Mouse (Mus musculus) adrenal gland, adult 2 months (tissue): ENCODE measurements around the gene BC051019. TPM values are rescaled to one million over a fixed set of nuclear protein-coding genes. Genes with fewer than 3 reads are reported as not detected.

Source experiments
- DNase-seq: peaks from one replicate; pipeline ENCODE4 v3.0.0; 2021
- long read RNA-seq: library from polyadenylated mRNA; stranded (forward); transcript quantifications from one replicate; pipeline ENCODE4 v2.0.0, GENCODE M21; 2021
- polyA plus RNA-seq: library from polyadenylated mRNA; depleted of rRNA; stranded (reverse); fragments of >200 nt; gene quantifications from 2 replicates; pipeline ENCODE4 v1.2.3, GENCODE M21; 2012; rRNA removed
- total RNA-seq, 2 experiments: library from RNA; stranded (reverse); gene quantifications; 2 replicates each; pipeline ENCODE4 v1.2.3; 2021

The BC051019 gene
- total RNA-seq (not detected), polyA plus RNA-seq (not detected in 2 replicates)
- long read RNA-seq: 0 reads

DNA sequence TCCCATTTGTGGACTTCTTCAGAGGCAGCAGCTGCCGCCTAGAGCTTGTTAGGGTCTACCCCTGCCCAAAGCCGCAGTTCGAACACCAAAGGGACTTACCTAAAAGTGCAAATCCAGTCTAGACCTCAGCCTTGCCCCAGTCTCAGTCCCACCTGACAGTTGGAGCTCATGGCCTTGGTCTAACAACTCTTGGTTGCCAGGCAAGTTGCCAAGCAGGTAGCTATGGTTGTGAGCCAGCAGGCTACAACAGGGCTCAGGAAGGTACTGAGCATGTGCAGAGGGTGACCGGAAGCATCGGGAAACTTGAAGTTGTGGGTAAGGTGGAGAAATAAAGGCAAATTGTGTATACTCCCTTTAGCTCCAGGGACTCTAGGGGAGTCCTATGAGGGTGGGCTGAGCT is at the start of gene BC051019:
BC051019 (minus strand) TSS at position 154 of the 400 bp plus-strand sequence.
- no peak for DNase-seq

DNA sequence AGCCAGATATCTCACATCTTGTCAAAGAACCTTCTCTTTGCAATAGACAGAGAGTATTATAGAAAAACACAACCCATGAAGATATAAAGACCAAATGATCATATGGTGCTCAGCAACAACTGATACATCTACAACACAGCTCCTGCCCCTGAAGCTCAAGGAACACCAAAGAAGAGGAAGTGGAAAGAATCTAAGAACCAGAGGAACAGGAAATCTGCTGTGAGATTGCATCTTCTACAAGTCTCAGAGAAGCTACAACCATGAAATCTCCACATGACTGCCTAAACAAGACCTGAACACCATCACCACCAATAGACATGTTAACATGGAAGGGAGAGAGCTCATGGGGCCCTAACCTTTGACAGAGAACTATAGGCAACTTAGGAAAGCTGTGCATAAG is 48.6 kb upstream of the BC051019 start:
- DNase-seq: no peak

DNA sequence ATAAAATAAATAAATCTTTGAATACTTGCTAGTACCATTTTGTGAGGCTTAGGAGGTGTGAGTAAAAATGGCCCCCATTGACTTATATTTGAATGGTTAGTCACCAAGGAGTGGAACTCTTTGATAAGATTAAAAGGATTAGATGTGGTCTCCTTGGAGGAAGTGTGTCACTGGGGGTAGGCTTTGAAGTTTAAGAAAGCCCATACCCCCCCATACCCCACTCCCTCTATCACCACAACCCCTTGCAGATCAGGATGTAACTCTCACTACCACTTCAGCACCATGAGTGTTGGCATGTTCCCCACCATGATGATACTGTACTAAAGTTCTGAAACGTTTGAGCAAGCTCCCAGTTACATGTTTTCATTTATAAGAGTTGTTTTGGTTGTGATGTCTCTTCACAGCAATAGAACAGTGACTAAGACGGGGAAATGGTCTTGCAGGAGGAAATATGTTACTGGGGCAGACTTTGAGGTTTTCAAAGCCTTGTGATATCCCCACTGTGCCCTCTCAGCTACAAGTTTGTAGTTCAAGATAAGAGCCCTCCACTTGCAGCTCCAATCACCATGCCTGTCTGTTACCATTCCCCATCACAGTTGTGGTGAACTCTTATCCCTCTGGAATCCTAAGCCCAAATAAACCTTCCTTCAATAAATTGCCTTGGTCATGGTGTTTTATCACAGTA is 45.2 kb upstream of the BC051019 start:
- DNase-seq: no peak

DNA sequence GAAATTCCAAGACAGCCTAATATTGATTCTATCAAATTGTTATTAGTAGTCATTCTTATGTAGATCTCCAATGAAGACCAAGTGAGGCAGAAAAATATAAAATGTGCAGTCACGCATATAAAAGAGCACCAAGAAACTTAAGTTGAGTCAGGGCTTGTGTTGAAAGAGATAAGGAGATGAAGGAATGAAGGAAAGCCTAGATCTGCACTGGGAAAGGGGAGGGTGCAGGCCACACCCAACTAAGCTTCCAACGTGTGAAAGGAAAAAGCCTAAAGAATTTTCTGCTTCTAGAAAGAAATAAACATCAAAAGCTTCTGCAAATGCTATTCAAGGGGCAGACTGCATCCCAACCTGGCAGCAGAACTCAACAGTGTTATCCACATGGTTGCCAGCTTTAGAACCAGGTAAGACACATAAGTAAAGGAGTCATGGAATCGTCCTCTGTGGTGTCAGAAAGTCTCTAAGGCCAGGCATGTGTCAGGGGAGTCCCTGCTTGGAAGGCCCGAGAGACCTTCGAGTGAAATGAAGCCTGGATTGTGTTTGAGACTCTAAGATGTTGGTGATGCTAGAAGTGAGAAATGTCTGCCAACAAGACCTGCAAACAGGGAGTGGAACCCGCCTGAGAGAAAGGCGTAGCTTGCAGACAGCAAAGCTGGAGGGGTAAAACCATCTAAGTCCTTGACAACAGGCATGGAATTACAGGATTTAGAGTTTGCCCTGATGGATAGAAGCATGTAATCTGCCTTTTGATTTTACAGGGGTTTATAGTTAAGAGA is 44.1 kb upstream of the BC051019 start:
- no peak for DNase-seq

DNA sequence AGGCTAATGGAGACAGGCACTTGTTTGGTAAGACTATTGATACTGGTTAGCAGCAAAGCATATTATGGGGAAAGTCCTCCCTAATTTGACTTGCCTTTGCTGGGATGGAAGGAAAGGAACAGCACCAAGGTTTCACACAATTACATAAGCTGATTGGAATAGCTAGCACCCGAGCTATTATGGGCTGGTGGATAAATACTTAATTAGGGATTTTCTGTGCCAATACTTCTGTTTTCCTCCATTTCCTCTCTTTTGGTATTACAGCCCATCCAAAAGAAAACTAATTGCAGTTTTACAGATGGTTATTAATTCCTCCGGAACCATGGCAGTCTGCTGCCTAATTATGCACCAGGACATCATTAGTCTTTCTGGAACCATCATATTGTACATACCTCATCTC is 40.4 kb upstream of the BC051019 start:
- no peak for DNase-seq

DNA sequence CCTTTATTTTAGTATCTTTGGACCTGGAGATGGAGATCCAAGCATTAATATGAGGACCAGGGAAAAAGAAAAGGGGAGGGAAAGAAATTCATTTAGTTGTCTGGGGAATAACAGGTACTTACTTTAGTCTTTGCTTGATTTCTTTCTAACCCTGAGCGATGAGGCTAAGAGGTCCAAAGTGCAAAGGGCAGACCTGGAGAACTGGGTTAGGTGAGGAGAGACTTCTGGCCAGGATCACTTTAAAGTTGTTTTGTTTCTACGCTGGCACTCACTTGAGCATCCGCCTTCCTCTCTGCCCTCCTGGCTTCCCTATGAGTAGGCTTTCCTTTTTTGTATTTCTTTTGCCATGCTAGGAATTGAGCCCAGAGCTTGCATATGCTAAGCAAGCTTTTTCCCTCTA is 32.6 kb upstream of the BC051019 start:
- no peak for DNase-seq

DNA sequence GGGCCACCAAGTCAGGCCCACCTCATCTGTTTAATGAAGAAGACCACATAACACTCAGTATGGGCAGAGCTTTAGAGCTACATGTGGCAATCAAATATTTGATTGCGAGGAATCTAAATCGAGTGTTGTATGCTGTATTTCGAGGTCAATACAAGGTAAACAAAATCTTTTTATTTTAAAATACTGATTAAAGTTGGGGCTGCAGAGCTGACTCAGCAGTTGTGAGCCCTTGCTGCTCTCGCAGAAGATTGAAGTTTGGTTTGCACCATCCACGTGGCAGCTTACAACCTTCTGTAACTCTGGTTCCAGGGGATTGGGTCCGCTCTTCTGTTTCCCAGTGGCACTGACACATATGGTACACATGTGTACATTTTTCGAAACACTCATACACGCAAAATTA is 30.4 kb upstream of the BC051019 start:
- DNase-seq: no peak

DNA sequence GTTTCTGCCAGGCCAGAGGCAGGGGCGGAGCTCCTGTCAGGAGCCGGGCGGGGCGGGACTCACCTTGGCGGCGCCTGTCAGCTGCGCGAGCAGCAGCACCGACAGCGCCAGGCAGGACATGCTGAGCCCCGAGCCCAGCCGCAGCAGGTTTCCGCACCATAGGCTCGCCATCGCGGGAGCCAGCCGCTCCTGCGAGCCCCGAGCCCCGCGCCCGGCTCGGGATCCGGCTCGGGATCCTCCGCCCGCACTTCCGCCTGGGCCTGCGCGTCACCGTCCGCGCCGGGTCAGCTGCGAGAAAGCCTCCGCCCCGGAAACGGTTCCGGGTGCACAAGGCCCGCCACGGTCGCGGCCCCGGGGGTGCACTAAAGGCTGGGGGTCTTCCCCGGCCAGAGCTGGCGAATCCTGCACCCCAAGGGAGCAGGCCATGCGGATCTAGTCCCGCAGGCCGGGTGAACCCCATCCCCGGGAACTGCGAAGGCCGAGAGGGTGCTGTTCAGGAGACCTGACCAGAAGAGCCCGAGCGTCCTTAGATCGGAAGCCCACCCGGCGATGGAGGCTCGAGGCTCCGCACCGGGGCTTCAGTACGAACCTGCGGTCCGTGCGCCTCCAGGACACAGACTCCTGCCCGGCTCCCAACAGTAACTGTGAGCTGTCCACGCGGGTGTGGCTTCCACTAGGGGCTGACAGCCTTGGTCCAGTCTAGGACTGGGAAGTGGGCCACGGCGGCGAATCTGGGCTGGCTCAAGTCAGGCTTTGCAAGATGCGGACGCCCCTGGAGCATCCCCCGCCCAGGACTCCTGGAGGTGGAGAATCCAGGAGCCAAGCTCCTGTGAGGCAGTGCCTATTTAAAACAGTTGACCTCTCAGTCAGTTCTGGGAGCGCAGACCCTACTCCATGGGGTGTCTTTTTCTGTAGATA is 28.6 kb upstream of the BC051019 start, which contains the start of gene Tmem9b:
Tmem9b (minus strand) TSS at position 868 of the 918 bp plus-strand sequence.
- peak; percentile 92 for DNase-seq

DNA sequence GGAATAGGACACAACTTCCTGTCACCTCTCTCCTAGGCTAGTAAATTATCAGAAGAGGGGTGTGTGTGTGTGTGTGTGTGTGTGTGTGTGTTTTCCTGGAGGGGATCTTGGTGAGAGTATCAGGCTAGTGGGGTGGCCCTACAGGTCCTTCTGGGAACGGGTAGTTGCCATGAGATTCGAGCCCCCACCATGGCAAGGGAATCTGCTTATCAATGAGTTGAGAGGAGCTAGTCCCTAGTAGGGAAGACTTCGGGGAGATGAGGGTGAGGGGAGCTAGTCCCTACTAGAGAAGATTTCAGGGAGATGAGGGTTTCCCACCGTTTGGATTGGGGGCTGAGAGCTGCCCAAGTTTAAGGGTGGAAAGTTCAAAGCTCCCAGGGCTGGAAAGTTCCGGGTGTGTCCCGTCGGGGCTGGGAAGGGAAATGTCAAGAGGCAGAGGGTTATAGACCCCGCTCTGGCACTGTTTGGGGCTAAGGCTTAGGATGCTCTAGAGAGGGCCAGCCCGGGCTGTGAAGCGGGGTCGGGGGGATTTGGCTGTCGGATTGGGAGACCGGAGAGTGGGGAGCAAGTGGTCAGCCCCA is 27.9 kb upstream of the BC051019 start:
- DNase-seq: no peak

DNA sequence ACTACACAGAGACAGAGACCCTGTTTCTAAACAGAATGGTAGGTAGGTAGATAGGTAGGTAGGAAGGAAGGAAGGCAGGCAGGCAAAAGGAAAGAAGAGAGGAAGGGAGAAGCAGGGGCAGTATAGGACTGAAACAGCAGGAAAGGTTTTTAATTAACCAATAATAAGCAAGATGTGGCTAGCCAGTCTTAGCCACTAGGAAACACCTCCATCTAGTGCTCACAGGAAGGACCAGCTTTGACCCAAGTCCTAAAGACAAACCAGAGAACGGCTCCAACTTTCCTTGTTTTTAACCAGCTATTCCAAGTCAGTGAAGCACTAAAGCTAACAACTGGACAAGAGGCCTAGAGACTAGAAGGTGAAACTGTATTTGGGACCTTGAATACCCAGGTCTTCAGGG is 24.1 kb upstream of the BC051019 start:
- DNase-seq: no peak

DNA sequence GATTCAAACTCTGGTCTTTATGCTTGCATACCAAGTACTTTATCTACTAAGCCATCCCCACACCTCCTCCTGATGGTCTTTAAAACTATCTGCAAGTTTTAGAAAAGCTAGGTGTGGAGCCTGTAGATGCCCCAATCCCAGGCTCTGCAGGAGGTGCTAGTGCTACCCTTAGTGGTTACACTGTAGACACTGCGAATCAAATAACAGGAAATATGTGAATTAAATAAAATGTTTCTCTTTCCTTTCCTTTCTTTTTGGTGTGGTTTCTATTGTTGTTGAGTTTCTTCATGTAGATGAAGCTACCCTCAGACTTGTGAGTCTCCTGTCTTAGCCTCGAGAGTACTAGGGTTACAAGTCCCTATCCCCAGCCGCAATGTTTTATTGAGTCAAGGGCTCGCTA is 18.1 kb upstream of the BC051019 start:
- DNase-seq: no peak

DNA sequence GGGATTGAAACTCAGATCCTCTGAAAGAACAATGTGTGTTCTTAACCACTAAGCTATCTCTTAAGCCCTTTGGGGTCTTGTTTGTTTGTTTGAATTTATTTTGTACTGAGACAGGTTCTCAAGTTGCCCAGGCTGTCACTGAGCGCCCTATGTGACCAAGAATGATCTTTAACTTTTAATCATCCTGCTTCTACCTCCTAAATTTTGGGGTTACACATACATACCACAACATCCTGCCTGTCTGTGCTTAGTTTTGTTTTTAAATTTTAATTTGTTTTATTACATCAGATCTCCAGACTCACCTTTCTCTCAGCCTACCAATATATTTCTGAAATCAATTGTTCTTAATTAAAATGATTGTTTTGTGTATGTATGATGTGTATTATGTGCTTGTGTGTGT is 17.4 kb upstream of the BC051019 start:
- no peak for DNase-seq

DNA sequence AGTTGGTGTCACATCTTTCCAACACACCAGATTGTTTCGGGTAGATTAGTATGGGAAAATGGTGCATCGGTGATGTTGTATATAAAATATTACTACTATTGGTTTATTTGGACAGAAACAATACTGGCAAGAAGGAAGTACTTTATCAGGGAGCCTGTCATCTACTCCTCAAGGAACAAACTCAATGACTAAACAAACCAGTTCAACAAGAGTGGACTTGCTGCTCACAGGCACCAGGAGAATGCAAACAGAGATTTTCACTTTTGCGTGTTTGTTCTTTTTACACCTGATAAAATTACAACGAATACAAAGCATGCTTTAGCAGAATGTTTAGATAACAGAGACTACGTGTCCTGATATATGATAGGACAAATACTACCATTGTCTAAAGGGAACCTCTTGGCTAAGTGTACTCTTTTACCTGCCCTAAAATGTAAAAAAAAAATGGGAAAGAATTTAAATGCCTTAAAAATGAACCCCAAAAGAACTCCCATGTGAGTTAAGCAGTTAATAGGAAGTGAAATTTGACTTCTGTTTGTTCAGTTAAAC is 16.2 kb upstream of the BC051019 start:
- no peak for DNase-seq

DNA sequence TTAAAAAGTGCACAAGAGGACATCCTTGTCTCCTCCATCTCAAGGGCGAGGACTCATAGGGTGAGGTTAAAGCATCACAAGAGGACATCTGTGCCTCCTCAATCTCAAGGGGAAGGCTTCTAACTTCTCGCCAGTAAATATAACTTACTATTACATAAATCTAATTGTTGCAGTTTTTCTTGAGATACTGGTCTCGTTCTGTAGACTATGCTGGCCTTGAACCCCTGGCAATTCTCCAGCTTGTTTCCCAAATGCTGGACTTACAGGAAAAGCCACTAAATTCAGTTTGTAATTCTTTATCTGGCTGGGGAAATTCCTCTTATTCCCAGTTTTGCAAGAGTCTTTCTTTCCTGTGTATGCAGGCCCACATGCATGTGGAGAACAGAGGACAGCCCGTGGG is 11.2 kb upstream of the BC051019 start:
- DNase-seq: peak; percentile 43

DNA sequence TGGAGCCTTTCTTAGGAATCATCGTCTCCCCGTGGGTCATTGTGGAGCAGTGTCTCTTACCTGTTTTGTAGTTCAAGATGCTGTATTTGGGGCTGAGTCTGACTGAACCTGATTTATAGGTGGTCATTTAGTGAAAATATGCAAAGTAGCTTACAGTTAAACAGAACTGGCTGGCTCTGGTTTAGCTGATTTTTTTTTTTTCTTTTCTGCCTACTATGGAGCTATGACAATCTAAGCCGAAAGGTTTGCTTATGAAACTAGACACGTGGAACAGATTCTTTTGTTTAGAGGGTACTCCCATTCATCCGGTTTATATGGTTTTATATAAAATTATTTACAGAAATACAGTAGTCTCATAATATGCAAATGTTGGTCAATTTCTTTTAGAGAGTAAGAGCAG is 8.0 kb upstream of the BC051019 start, which contains the start of gene Ascl3:
Ascl3 (minus strand) TSS at position 101 of the 400 bp plus-strand sequence.
- DNase-seq: no peak

DNA sequence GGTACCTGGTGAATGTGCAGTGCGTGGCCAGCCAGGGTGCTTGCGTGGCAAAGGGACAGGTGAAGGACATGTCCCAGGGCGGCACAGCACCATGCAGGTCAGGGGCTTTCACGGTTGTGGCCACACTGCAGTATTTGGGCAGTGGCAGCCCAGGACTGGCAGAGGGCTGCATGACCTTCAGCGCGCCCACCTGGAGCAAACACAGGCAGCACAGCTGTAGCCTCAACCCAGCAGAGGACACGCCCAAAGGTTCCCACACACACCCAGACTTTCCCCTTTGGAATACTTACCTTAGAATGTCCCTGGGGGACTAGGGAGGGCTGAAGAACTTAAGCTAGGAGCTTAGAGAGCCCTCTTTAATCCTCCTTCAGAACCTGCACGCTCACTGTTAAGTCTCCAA is 536 bp downstream of the BC051019 start:
- DNase-seq: no peak

DNA sequence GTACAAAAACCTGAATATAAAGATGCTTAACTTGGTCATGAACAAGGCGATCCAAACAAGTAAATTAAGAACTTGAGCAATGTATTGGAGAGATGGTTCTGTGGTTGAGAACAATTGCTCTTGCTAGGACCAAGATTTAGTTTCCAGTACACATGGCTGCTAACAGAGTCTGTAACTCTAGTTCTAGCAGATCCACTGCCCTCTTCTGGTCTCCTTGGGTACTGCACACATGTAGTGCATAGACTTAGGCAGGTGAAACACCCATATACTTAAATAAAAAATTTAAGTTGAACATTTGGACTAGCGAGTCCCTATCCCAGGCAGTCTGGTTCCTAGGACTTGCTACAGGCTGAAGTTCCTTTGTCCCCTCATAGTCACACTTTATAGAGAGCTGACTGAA is 1.0 kb downstream of the BC051019 start:
- no peak for DNase-seq

DNA sequence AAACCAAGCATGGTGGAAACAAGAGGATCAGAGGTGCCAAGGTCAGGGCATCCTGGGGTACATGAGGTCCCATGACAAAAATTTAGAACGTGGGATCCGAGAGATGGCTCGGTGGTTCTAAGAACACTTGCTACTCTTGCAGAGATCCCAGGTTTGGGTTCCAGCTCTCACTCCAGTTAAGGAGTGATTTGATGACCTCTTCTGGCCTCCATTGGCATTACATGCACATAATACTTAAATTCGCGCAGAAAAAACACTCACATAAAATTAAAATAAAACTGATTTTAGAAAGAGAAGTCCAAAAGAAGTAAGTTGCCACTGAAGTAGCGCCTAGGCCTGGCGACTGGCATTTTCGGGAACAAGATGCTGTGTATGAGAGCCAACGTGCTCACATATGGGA is 4.4 kb downstream of the BC051019 start:
- peak; percentile 19 for DNase-seq

DNA sequence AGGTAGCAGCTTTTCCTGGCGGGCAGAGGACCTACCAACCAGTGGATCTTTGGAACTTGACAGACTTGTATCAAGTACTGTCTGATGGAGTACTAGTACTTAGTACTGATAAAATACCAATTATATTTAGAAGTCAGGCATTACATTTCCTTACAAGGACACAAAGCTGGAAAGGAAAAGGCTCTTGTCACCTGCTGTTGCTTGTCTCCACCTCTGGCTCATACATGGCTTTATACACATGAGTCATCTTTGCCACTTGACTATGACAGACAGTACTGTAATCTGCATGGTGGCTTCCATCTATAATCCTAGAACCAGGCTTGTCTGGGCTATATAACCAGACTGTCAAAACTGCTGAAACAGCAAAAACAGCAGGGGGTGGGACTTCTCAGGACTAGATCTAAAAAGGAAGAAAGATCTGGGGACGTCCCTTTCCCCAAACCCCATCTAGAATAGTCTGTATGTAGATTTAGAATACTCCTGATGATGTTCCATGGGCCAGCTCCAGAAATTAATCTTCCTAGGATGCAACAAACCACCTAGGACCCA is 10.1 kb downstream of the BC051019 start:
- no peak for DNase-seq

DNA sequence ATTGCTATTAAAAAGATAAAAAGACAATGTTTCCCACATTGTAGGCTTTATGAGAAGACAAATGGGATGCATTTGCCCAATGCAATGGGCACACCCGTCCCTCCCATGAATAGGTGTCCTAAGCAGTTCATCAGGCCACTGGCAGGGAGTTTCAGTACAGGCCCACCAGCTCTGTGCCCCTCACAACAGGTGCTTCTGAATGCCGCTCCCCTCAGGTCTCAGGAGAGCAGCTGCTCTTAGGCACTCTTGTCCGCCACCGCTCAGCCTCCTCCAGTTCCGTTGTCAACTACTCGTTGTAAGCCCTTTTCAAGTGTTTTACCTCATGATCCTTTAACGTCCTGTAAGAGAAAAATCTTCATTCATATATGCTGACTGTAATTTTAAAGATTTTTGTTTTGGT is 11.5 kb downstream of the BC051019 start:
- no peak for DNase-seq

DNA sequence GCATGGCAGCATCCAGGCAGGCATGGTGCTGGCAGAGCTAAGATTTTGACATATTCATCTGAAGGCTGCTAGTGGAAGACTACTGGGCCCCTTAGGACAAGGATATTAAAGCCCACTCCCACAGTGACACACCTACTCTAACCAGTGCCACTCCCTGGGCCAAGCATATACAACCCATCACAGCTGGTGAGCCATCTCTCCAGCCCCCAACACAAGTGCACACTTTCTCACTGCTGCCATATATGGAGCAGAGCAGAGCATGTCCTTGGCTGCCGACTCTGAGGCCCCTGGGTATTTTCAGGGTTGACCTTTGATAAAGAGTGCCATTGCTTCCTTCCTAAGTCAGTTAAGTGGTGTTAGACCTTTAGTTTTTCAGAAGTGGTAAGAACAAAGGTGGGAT is 13.6 kb downstream of the BC051019 start:
- peak; percentile 19 for DNase-seq
